Mouse (Mus musculus) liver, postnatal 0 days (tissue): ENCODE measurements around the gene Hoxa13.

Experiments
- CTCF ChIP-seq: sonication (generic); IDR thresholded peaks from 2 replicates; pipeline ENCODE4 v1.5.1; 2016; ENCODE audit warnings: antibody characterized with exemption, low read depth
- EP300 ChIP-seq: IDR thresholded peaks from 2 replicates; pipeline ENCODE4 v1.6.1; 2016; ENCODE audit warnings: antibody characterized with exemption, low read depth, mild to moderate bottlenecking

- TF ChIP-seq CTCF (no peak), EP300 (no peak)
Observed at GRCm38 (mm10) chr6:52234428-52235140, 26.1 kb downstream of the Hoxa13 start.
